Mouse (Mus musculus) embryonic fibroblast, embryonic 13.5 days (primary cell): Measurements from ENCODE around the gene BC034090.

Experiments used
- CTCF ChIP-seq: IDR thresholded peaks from 2 replicates; pipeline ENCODE4 v1.5.1; 2011; ENCODE audit warnings: mild to moderate bottlenecking, control low read depth, low read length, moderate library complexity, borderline replicate concordance; ENCODE audit not compliant: insufficient read depth
- POLR2A ChIP-seq: IDR thresholded peaks from 2 replicates; pipeline ENCODE4 v1.6.1; 2011; ENCODE audit warnings: low read depth, mild to moderate bottlenecking, control low read depth, low read length, moderate library complexity

DNA sequence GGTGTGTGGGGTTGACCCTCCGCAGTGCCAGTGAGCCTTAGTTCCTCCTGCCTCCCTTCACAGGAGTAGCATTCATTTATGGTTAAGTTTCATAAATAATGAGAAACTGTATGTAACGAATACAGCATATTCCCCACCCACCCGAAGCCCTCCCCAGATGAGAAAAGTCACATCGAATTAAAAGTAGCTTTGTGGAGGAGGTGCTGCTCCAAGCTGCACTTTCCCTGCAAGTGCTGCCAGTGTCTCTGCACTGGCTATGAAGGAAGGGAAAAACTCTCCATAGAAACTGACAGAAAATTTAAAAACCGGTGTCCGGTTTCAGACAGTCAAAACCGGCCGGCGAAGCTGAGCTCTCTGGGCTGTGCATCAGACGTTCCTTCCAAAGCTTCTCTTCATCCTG is 36.1 kb upstream of the BC034090 start:
- TF ChIP-seq CTCF, result no peak
- TF ChIP-seq POLR2A, result no peak
